Mouse (Mus musculus) intestine, embryonic 16.5 days (tissue): ENCODE measurements around the gene Taldo1. TPM values are rescaled to one million over a fixed set of nuclear protein-coding genes. Genes with fewer than 3 reads are reported as not detected.
"Not testable (repeated sequence)": the region's sequence is repeated elsewhere in the genome, so short reads cannot be mapped to it uniquely, and the experiment has no call there.

Experiments
- ATAC-seq: fragments of 200-750 bp; cut with Nextera tagmentation; 2 replicates; pipeline ENCODE4 v1.8.0; 2017; ENCODE audit warnings: moderate TSS enrichment, moderate library complexity
- H3K27ac ChIP-seq: fragments of 300-500 bp; sonication (generic); 2 replicates; pipeline ENCODE4 v1.5.1; 2014; ENCODE audit warnings: mild to moderate bottlenecking, low read length
- H3K27me3 ChIP-seq: fragments of 300-500 bp; sonication (generic); replicated peaks from 2 replicates; pipeline ENCODE4 v1.6.1; 2014; ENCODE audit warnings: low read length, control low read depth, mixed read lengths; ENCODE audit not compliant: control insufficient read depth, insufficient read depth
- H3K36me3 ChIP-seq: fragments of 300-500 bp; sonication (generic); 2 replicates; pipeline ENCODE4 v1.6.1; 2014; ENCODE audit warnings: low read length, control low read depth; ENCODE audit not compliant: control insufficient read depth, insufficient read depth
- H3K4me1 ChIP-seq: fragments of 300-500 bp; sonication (generic); 2 replicates; pipeline ENCODE4 v1.6.1; 2014; ENCODE audit warnings: low read length, control low read depth, mixed read lengths; ENCODE audit not compliant: control insufficient read depth, insufficient read depth
- H3K4me2 ChIP-seq: fragments of 300-500 bp; sonication (generic); 2 replicates; pipeline ENCODE4 v1.6.1; 2014; ENCODE audit warnings: low read depth, low read length, control low read depth
- H3K4me3 ChIP-seq: fragments of 300-500 bp; sonication (generic); 2 replicates; pipeline ENCODE4 v1.5.1; 2014; ENCODE audit warnings: mild to moderate bottlenecking, low read length
- H3K9ac ChIP-seq: fragments of 300-500 bp; sonication (generic); 2 replicates; pipeline ENCODE4 v1.6.1; 2014; ENCODE audit warnings: low read depth, low read length
- H3K9me3 ChIP-seq: fragments of 300-500 bp; sonication (generic); 2 replicates; pipeline ENCODE4 v1.6.1; 2016; ENCODE audit warnings: low read length, control low read depth; ENCODE audit not compliant: control insufficient read depth
- whole genome bisulfite sequencing: fragments of 180-500 bp; shearing (Covaris S2); extraction: QIAGEN DNeasy Blood & Tissue Kit; methylation state at CpG from one replicate; pipeline ENCODE4 v1.1.7; 2014; 5-methylcytosine and 5-hydroxymethylcytosine counted together
- polyA plus RNA-seq: library from polyadenylated mRNA; unstranded; fragments of >200 nt; fragmentation: Nextera tagmentation; extraction: Ambion mirVana; gene quantifications from 2 replicates; pipeline ENCODE4 v1.2.1, GENCODE M21; 2015

Gene Taldo1
- polyA plus RNA-seq, 1 experiment from 2014 or later: 567 TPM

- no peak overlapping the region for H3K9ac ChIP-seq
- no peak for ATAC-seq
- H3K4me1 ChIP-seq: peaks cover 10% of the 10 kb centered on the region
- H3K36me3 ChIP-seq: peaks cover 8% of the 10 kb centered on the region
- H3K27ac ChIP-seq: no peak overlapping the region
- H3K4me2 ChIP-seq: no peak overlapping the region
- H3K27me3 ChIP-seq: no peaks in the 10 kb centered on the region
- no peaks in the 10 kb centered on the region for H3K9me3 ChIP-seq
- no peak overlapping the region for H3K4me3 ChIP-seq
- WGBS: 80% methylated on average over 1 of the region's 1 CpGs
Measured at GRCm38 (mm10) chr7:141395348-141395747, 3.3 kb downstream of the Taldo1 start.

GRCm38 (mm10) chr7:141403305-141403704 lies 11.3 kb downstream of the Taldo1 start:
- Histone ChIP-seq H3K9me3 (no peaks in the 10 kb centered on the region), H3K27me3 (no peaks in the 10 kb centered on the region), H3K4me2 (no peak overlapping the region), H3K4me1 (no peaks in the 10 kb centered on the region), H3K4me3 (no peak overlapping the region), H3K9ac (no peak overlapping the region), H3K36me3 (peaks cover 26% of the 10 kb centered on the region), H3K27ac (no peak overlapping the region)
- WGBS: 46% methylated on average over 5 of the region's 5 CpGs
- peak; percentile 73 for ATAC-seq

GRCm38 (mm10) chr7:141405466-141405865 lies 13.5 kb downstream of the Taldo1 start:
- no peak overlapping the region for H3K27ac ChIP-seq
- WGBS: 80% methylated on average over 4 of the region's 4 CpGs
- H3K27me3 ChIP-seq: no peaks in the 10 kb centered on the region
- H3K36me3 ChIP-seq: peaks cover 20% of the 10 kb centered on the region; the same call in 1 of the 2 replicates
- H3K9ac ChIP-seq: no peak overlapping the region
- no peak overlapping the region for H3K4me3 ChIP-seq
- ATAC-seq: no peak
- H3K4me2 ChIP-seq: no peak overlapping the region
- peaks cover 5% of the 10 kb centered on the region; the same call in 1 of the 2 replicates for H3K4me1 ChIP-seq
- no peaks in the 10 kb centered on the region for H3K9me3 ChIP-seq

GRCm38 (mm10) chr7:141407670-141408069 lies 15.7 kb downstream of the Taldo1 start:
- not testable (repeated sequence) for H3K4me1 ChIP-seq, H3K27ac ChIP-seq, H3K9ac ChIP-seq, H3K27me3 ChIP-seq, H3K4me2 ChIP-seq, H3K9me3 ChIP-seq, ATAC-seq, H3K4me3 ChIP-seq, H3K36me3 ChIP-seq
- WGBS: 97% methylated on average over 7 of the region's 7 CpGs

- H3K9ac ChIP-seq: no peak overlapping the region
- no peak overlapping the region for H3K4me3 ChIP-seq
- H3K4me1 ChIP-seq: peaks cover 11% of the 10 kb centered on the region; the same call in 1 of the 2 replicates
- 15% methylated on average over 11 of the region's 11 CpGs for WGBS
- H3K4me2 ChIP-seq: no peak overlapping the region
- no peaks in the 10 kb centered on the region for H3K27me3 ChIP-seq
- H3K9me3 ChIP-seq: no peaks in the 10 kb centered on the region
- peak; percentile 73 for ATAC-seq
- H3K27ac ChIP-seq: no peak overlapping the region
- peaks cover 6% of the 10 kb centered on the region; the same call in 1 of the 2 replicates for H3K36me3 ChIP-seq
Measured at GRCm38 (mm10) chr7:141408833-141409232, 16.8 kb downstream of the Taldo1 start.

- 92% methylated on average over 8 of the region's 8 CpGs for WGBS
- peaks cover 6% of the 10 kb centered on the region; the same call in 1 of the 2 replicates for H3K36me3 ChIP-seq
- H3K27me3 ChIP-seq: no peaks in the 10 kb centered on the region
- H3K4me2 ChIP-seq: no peak overlapping the region
- no peak overlapping the region for H3K9ac ChIP-seq
- ATAC-seq: no peak
- no peak overlapping the region for H3K27ac ChIP-seq
- H3K4me3 ChIP-seq: no peak overlapping the region
- peaks cover 16% of the 10 kb centered on the region for H3K4me1 ChIP-seq
- H3K9me3 ChIP-seq: no peaks in the 10 kb centered on the region
Measured at GRCm38 (mm10) chr7:141410631-141411030, 18.6 kb downstream of the Taldo1 start.

- ATAC-seq: no peak
- Histone ChIP-seq H3K4me1 (peaks cover 16% of the 10 kb centered on the region), H3K27ac (no peak overlapping the region), H3K4me3 (no peak overlapping the region), H3K4me2 (no peak overlapping the region), H3K36me3 (peaks cover 6% of the 10 kb centered on the region; the same call in 1 of the 2 replicates), H3K9ac (0 out of 2 replicates have a peak overlapping the region, but pooled peaks have one; percentile 22), H3K27me3 (no peaks in the 10 kb centered on the region), H3K9me3 (no peaks in the 10 kb centered on the region)
- 87% methylated on average over 1 of the region's 1 CpGs for WGBS
Measured at GRCm38 (mm10) chr7:141411667-141412066, 19.7 kb downstream of the Taldo1 start.

- 2% methylated on average over 16 of the region's 16 CpGs for WGBS
- Histone ChIP-seq H3K27me3 (no peaks in the 10 kb centered on the region), H3K9me3 (no peaks in the 10 kb centered on the region), H3K4me3 (peak overlapping the region; percentile 78), H3K4me1 (peaks cover 16% of the 10 kb centered on the region), H3K9ac (peak overlapping the region; percentile 79), H3K36me3 (peaks cover 3% of the 10 kb centered on the region; the same call in 1 of the 2 replicates), H3K27ac (peak overlapping the region; percentile 85), H3K4me2 (peak overlapping the region; percentile 88)
- ATAC-seq: peak; percentile 3
Measured at GRCm38 (mm10) chr7:141413331-141413730, 21.3 kb downstream of the Taldo1 start.

- no peaks in the 10 kb centered on the region for H3K36me3 ChIP-seq
- peaks cover 15% of the 10 kb centered on the region for H3K4me1 ChIP-seq
- peak within 1 kb of the TSS; percentile 88 for H3K4me2 ChIP-seq
- H3K4me3 ChIP-seq: peak within 1 kb of the TSS; percentile 78
- H3K9me3 ChIP-seq: no peaks in the 10 kb centered on the region
- H3K9ac ChIP-seq: peak within 1 kb of the TSS; percentile 79
- H3K27me3 ChIP-seq: no peaks in the 10 kb centered on the region
- peak within 1 kb of the TSS; percentile 85 for H3K27ac ChIP-seq
- WGBS: under 1% methylated on average over 50 of the region's 56 CpGs
- ATAC-seq: peak; percentile 87
Measured at GRCm38 (mm10) chr7:141413809-141414584, 22.0 kb downstream of the Taldo1 start, which contains the start of gene Gatd1. Gene Gatd1, minus strand, starts transcription at chr7:141414136.
